Mouse (Mus musculus): ENCODE data around the gene Grk5. TPM values are rescaled to one million over a fixed set of nuclear protein-coding genes. Genes with fewer than 3 reads are reported as not detected.

The Grk5 gene
- total RNA-seq, 2 experiments from 2014 or later = 10.9 to 15.4 TPM

DNA sequence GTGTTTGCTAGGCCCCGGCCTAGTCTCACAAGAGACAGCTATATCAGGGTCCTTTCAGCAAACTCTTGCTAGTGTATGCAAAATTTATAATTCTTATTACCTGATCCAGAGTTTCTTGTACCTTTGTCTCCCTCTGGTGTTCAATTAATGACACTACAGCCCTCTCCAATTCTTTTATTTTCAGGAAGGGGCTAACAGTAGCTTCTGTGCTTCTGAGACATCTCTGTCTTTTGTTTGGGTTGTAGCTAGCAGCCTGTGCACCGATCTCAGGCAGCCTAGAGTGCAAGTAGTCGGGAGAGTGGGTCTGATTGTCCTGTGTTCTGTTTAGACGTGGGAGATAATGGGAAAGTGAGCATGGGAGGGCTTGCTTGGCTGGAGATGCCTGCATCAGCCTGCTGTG lies 208.2 kb downstream of the Grk5 start:
- intact Hi-C loops (cut with DNase I) = no loop called here
- DNase-seq (ENCODE audit: extremely low spot score in 1 of 2, low spot score in 2 of 2) = peak in 1 of 2 experiments; percentile 28

DNA sequence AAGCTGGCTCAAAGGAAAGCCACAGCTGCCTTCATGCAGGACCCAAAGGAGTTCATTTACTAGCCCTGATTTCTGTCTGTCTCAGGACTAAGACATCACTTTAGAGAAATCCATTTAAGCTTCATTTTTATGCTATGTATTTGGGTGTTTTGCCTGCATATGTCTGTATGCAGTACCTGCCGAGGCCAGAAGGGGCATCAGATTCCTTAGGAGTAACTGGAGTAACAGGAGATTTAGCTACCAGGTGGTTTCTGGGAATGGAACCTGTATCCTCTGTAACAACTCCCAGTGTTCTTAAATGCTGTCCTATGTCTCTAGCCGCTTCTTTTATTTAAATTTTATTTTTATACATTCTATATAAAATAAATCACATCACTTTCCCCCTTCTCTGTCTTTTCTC lies 220.6 kb downstream of the Grk5 start:
- DNase-seq (ENCODE audit: extremely low spot score in 1 of 2, low spot score in 2 of 2) = no peak

DNA sequence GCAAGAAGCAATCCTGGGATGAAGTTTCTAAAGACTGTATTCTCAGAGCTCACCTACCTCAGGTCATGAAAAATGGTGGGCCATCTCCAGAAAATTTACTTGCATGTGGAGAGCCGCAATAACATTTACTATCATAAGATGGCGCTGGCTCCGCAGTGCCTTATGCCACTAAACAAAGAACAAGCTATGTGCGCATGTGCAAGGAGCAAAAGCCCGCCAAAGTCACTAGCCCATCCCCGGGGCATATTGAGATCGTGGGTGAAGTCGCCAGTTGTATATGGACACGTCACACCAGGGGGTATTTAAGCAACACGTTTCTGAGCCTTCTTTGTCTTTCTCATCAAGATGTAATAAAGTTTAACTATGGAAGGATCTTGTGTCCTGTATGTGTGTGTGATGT lies 241.5 kb downstream of the Grk5 start:
- intact Hi-C loops (cut with DNase I) = no loop called here
- DNase-seq (ENCODE audit: extremely low spot score in 1 of 2, low spot score in 2 of 2) = no peak

More for the DNA sequence above, 220.6 kb downstream of the Grk5 start:
- intact Hi-C loops (cut with DNase I) = no loop called here

DNA sequence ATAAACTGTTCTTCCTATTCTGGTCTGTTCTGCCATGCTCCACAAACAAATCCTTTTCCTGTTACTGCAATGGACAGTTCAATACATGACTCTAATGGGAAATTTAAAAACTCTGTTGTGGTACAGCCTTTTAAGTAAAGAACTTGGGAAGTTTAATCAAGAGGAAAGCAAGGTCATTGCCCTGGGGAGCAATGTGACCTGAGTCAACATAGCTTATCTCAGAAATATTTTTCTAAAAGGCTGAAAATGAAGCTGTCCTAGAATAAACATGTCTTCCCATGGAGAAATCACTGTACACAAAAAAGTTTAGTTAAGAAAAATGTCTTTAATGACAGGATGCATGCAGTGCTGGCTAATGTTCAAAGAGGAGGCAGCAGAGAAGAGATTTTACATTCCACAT lies 249.1 kb downstream of the Grk5 start:
- no peak for DNase-seq (ENCODE audit: extremely low spot score in 1 of 2, low spot score in 2 of 2)
- intact Hi-C loops (cut with DNase I) = no loop called here

DNA sequence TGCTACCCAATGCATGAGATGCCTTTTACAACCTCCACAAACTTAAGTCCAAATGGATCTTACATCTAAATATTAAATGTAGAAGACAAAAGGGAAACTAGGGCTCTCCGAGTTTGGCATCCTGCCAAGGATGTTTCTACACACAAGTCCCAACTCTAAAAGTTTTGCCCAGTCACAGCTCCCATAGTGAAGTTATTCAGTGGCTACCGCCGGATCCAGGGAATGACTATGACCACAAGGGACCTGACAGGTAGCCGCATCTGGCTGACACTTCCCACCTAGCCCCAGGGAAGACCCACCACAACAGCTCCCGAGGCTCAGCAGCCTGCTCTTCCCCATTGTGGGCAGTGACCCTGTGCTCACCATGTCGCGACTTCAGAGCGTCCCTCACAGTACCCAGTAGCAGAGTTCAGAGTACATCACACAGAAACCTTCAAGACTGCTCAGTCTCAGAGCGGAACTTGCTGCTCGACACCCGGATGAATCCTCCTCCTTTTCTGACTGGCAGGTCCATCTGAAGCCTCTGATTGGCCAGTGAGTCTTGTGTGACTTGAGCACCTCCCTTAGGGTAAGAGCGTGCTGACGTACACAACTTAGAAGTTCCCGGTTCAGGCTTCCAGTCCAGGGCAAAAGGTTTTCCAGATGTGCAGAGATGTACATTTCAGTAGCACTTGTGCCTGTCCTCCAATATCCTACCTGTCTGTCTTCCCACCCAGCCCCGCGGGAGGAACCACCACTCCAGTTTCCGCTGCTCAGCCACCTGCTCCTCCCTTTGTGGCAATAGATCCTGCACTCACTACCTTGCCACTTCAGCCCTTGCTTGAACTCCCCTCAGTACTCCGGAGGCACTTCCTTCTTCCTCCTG lies 251.0 kb downstream of the Grk5 start, which contains the start of gene Zfp950:
Gene Zfp950, minus strand, starts transcription at position 499 of the 865 bp plus-strand sequence.
- intact Hi-C loops (cut with DNase I) = no loop called here
- DNase-seq (ENCODE audit: extremely low spot score in 1 of 2, low spot score in 2 of 2) = peak; percentile 83 to 90

DNA sequence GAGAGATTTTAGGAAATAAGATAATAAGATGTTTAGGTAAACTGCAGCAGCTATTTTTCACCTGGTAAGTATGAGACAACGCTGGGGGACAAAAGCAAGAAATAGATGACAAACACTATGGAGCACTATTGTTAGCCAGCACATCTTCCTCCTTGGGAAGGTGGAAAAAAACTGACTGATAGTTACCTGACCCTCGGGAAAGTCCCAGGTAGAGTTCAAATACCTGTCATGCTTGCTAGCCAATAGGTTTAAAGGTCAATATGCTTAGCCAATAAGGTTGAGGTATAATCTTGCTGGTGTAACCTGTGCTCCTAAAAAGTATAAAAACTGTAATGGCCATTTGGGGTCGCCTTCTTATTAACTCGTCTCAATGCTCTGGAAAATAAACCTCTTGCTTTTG lies 251.8 kb downstream of the Grk5 start:
- intact Hi-C loops (cut with DNase I) = no loop called here
- DNase-seq (ENCODE audit: extremely low spot score in 1 of 2, low spot score in 2 of 2) = no peak

Other genes starting within 250 kb of the Grk5 start
- 10 to 100 TPM; 21.6 to 22.6 TPM for gene Nanos1, start 133.8 kb upstream of the Grk5 start, total RNA-seq (2021)
- gene Eif3a, start 99.1 kb upstream of the Grk5 start, total RNA-seq (2021) = 100 to 1,000 TPM; 122 to 123 TPM
- gene Fam45a, start 78.2 kb upstream of the Grk5 start, total RNA-seq (2021) = 10 to 100 TPM; 32.7 to 39.6 TPM
- gene Sfxn4, start 28.3 kb upstream of the Grk5 start, total RNA-seq (2021) = 10 to 100 TPM; 10.8 to 11.5 TPM
- gene Prdx3, start 15.2 kb upstream of the Grk5 start, total RNA-seq (2021) = 10 to 100 TPM; 91.6 to 93.9 TPM

All from left cerebral cortex, postnatal 10 days (tissue).